Mouse (Mus musculus) embryonic stem cell, embryonic (primary cell): ENCODE results near the gene Nceh1.

Experiments used
- CTCF ChIA-PET, 4 experiments: fragments of 300-600 bp in 2 of 4; fragments of 350-600 bp in 2 of 4; sonication (Branson Sonifier 250); formaldehyde crosslinking; loops; one replicate each; lab custom pipeline; 2022; ENCODE audit warnings: inconsistent platforms in 2 of 4; lab: Charles Lee
- POLR2A ChIA-PET, 4 experiments: fragments of 300-600 bp in 2 of 4; fragments of 350-600 bp in 2 of 4; sonication (Branson Sonifier 250); formaldehyde crosslinking; loops; one replicate each; lab custom pipeline; 2022; ENCODE audit warnings: antibody characterized with exemption in 4 of 4, inconsistent platforms in 1 of 4; lab: Charles Lee

Nceh1 gene

DNA sequence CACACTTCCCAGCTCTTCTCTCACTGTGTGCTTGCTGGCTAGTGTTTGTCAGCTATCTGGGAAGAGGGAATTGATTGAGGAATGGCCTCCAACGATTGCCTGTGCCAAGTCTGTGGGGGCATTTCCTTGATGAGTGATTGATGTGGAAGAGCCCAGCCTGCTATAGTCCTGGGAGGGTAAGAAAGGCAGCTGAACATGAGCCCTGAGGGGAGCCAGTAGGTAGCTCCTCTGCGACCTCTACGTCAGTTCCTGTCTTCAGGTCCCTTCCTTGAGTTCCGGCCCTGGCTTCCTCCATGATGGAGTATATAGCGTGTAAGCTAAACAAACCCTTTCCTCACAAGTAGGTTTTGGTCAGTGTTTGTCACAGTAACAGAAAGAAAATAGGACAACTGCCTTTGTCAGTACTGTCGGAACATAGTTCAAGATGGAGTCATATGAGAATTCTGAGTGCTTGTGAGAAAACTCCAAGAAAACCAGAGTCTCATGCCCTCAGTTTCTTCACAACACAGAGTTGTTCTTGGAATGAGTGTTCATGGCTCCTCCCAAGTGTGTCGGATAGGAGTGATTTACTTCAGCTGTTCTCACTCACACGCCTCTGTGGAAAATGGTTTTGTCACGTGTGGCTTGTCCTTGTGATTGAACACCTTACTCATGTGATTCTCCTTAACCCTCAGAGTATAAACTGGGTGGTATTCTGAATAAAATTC, 22.9 kb downstream of the Nceh1 start:
- CTCF ChIA-PET = interaction anchor here in 3 of 4 experiments (0.5 to 1.5 kb wide), 4 partner anchors 20 to 32 kb away, joined by 3 to 9 read pairs (median 4); partner anchors contain the start of gene Nceh1 (in 1 of the 3)
- POLR2A ChIA-PET = interaction anchor here in 3 of 4 experiments (0.6 to 6.4 kb wide), 20 partner anchors 9 to 55 kb away, joined by 3 to 43 read pairs (median 5); partner anchors contain the start of genes Ect2 (in 2 of the 3) and Nceh1 (in 1 of the 3)

- ChIA-PET CTCF (interaction anchor here in 2 of 4 experiments (0.5 to 2.9 kb wide), 2 partner anchors 24 to 26 kb away, joined by 9 to 10 read pairs; partner anchors contain the start of gene Nceh1 (in 1 of the 2)), POLR2A (interaction anchor here in 3 of 4 experiments (0.6 to 6.4 kb wide), 16 partner anchors 9 to 56 kb away, joined by 3 to 43 read pairs (median 6); partner anchors contain the start of genes Ect2 (in 2 of the 3) and Nceh1 (in 1 of the 3))
Observed at GRCm38 (mm10) chr3:27206221-27206560, 23.4 kb downstream of the Nceh1 start.

- ChIA-PET POLR2A (interaction anchor here in 2 of 4 experiments (1.1 to 6.4 kb wide), 11 partner anchors 10 to 55 kb away, joined by 3 to 43 read pairs (median 7); partner anchors contain the start of genes Ect2 (in 2 of the 2) and Nceh1 (in 2 of the 2)), CTCF (interaction anchor here in 1 of 4 experiments (2.9 kb wide), 1 partner anchor 24 kb away, joined by 10 read pairs; the partner anchor contains the start of gene Nceh1)
Observed at GRCm38 (mm10) chr3:27206577-27206976, 23.8 kb downstream of the Nceh1 start.

GRCm38 (mm10) chr3:27209707-27210106, 26.9 kb downstream of the Nceh1 start:
- ChIA-PET POLR2A (interaction anchor here in 3 of 4 experiments (0.5 to 3.4 kb wide), 12 partner anchors 8 to 140 kb away, joined by 3 to 19 read pairs (median 4); partner anchors contain the start of genes Nceh1 (in 2 of the 3) and Ect2 (in 1 of the 3)), CTCF (interaction anchor here in 2 of 4 experiments (0.5 to 0.9 kb wide), 4 partner anchors 27 to 501 kb away, joined by 3 read pairs; partner anchors contain the start of gene Nceh1 (in 1 of the 2))

- ChIA-PET POLR2A (interaction anchor here in 2 of 4 experiments (0.8 to 2.5 kb wide), 8 partner anchors 10 to 65 kb away, joined by 3 to 12 read pairs (median 4); partner anchors contain the start of genes Ect2 (in 1 of the 2) and Nceh1 (in 1 of the 2)), CTCF (interaction anchor here in 3 of 4 experiments (0.7 to 0.9 kb wide), 3 partner anchors 28 to 55 kb away, joined by 3 read pairs; partner anchors contain the start of gene Nceh1 (in 1 of the 3))
Observed at GRCm38 (mm10) chr3:27210271-27210670, 27.5 kb downstream of the Nceh1 start.

DNA sequence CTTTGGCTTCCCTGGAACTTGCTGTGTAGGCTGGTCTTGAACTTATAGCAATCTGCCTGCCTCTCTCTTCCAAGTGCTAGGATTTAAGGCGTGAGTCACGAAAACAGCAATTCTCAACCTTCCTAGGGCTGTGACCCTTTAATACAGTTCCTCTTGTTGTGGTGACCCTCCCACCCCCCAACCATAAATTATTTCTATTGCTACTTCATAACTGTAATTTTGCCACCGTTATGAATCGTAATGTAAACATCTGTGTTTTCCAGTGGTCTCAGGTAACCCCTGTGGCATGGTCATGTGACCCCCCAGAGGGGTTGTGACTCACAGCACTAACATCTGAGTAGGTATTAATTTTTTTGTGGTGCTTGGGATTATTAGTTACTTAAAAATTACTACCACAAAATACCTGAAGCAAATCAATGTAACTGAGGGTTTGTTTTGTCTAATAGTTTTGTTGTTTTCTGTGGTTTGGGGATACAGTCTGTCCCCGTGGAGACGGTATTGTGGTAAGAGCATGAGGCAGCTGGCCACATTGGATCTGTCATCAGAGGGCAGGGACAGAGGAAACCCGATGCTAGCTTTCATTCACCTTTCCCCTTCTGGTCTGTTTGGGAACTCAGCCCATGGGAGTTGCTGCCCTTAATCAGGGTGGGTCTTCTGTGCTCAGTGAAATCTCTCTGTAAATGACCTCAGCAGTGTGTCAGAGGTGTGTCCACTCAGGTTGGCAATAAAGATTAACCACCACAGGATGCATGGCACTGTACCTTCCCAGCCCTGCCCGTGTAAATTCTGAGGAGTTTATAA, 31.5 kb downstream of the Nceh1 start:
- ChIA-PET CTCF (interaction anchor here in 1 of 4 experiments (1.0 to 1.1 kb wide), 2 partner anchors 14 kb away, joined by 3 to 4 read pairs; no protein-coding TSS in a partner anchor), POLR2A (interaction anchor here in 2 of 4 experiments (0.7 to 1.0 kb wide), 3 partner anchors 8 to 64 kb away, joined by 3 read pairs; no protein-coding TSS in a partner anchor)

DNA sequence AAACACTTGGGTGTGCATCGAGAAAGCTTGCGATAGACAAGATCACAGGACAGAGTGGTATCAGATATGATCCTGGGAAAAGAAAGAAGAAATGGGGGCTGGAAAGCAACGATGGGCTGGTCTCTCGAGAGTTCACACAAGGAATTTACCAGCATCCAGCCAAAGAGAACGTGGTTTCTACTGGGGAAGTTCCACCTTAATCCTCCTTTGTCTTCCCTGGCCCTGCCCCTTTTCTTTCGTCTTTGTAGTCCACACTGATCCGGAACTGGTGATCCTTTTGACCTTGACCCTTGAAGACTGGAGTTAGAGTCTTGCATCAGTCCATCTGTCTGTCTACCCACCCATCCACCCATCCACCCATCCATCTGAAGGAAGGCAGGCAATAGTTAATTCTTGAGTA, 34.6 kb downstream of the Nceh1 start:
- ChIA-PET CTCF (interaction anchor here in 1 of 4 experiments (0.6 kb wide), 1 partner anchor 11 kb away, joined by 3 read pairs; no protein-coding TSS in a partner anchor), POLR2A (interaction anchor here in 3 of 4 experiments (0.6 to 6.5 kb wide), 20 partner anchors 9 to 1047 kb away, joined by 3 to 41 read pairs (median 3); partner anchors contain the start of genes Nceh1 (in 2 of the 3) and Ect2 (in 1 of the 3))

DNA sequence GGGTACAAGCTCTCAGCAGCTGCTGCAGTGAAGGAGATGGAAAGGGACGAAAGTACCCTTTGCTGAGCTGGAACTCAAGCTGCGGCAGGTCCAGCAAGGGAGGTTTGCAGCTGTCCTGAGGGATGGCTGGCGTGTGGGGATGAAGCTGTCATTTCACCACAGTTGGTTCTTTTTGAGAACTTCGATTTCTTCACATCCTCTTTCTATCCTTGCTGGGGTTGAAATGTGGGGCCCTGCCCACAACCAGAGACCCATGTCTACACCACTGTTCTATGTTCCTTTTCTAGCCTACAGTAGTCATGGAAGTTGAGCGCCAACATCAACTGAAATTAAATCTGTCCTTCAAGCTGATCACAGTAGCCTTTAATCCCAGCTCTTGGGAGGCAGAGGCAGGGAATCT, 35.8 kb downstream of the Nceh1 start:
- CTCF ChIA-PET = interaction anchor here in 1 of 4 experiments (1.3 kb wide), 1 partner anchor 10 kb away, joined by 5 read pairs; no protein-coding TSS in a partner anchor

DNA sequence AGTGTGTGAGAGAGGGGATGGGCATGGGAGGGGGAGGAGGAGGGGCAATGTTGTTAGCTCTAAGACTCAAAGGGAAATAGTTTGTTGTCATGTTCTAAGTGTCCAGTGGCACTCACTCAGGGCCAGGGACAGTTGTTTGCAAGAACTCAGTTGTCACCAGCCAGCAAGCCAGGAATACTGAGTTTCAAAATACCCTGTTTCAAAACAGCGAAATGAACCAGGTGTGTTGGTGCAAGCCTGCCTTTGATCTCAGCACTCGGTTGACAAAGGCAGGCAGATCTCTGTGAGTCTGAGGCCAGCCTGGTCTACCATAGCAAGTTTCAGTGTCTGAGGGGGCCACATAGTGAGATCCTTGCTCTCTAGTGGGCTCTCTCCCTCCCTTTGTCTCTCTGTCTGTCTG, 39.3 kb downstream of the Nceh1 start:
- ChIA-PET POLR2A (interaction anchor here in 3 of 4 experiments (0.6 to 1.6 kb wide), 8 partner anchors 8 to 94 kb away, joined by 3 to 7 read pairs (median 3); partner anchors contain the start of gene Nceh1 (in 1 of the 3)), CTCF (no interaction called here)

More for the DNA sequence above, 35.8 kb downstream of the Nceh1 start:
- POLR2A ChIA-PET = interaction anchor here in 3 of 4 experiments (0.6 to 6.5 kb wide), 8 partner anchors 10 to 85 kb away, joined by 3 to 41 read pairs (median 6); partner anchors contain the start of gene Ect2 (in 1 of the 3)

- ChIA-PET POLR2A (interaction anchor here in 3 of 4 experiments (0.9 to 1.7 kb wide), 7 partner anchors 9 to 70 kb away, joined by 3 to 7 read pairs (median 6); no protein-coding TSS in a partner anchor), CTCF (interaction anchor here in 1 of 4 experiments (0.9 kb wide), 1 partner anchor 40 kb away, joined by 3 read pairs; the partner anchor contains the start of gene Nceh1)
Observed at GRCm38 (mm10) chr3:27222488-27222887, 39.7 kb downstream of the Nceh1 start.

- ChIA-PET POLR2A (interaction anchor here in 3 of 4 experiments (0.6 to 2.2 kb wide), 5 partner anchors 7 to 165 kb away, joined by 3 to 7 read pairs (median 4); no protein-coding TSS in a partner anchor), CTCF (interaction anchor here in 2 of 4 experiments (0.9 to 2.3 kb wide), 8 partner anchors 10 to 118 kb away, joined by 3 to 18 read pairs (median 4); partner anchors contain the start of gene Nceh1 (in 1 of the 2))
Observed at GRCm38 (mm10) chr3:27227629-27228453, 45.1 kb downstream of the Nceh1 start.

DNA sequence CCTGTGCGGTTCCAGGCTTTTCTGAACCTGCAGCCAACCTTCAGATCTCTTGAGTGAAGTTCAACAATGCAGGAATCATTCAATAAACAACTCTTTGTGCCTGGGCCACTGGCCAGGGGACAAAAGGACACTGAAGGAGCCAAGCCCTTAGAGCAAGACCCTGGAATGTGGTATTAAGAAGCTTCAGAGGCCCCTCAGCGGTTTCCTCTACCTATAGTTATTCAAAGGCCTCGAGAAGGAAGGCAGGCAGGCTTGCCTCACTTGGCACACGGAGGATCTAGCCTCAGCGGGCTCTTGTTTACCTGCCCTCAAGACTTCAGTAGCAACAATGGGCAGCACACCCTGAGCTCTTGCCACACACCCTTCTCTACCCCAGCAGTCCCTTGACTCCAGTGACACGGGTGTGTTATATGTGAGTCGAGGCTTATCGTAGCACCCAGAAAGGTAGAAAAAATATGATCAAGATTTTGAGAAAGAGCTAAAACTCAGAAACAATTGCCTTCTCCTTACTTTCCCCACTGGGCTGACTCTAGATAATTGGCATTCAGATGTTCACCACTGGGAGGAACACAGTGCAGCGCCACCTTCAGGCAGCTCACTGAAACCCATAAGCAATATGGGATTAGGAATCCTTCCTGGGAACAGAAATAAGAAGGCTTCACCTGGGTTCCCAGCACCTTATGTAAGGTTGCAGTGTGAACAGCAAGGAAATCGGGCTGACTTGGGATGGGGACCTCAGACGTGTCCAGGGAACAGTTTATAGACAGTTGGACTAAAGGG, 46.0 kb downstream of the Nceh1 start:
- ChIA-PET CTCF (interaction anchor here (0.6 to 2.3 kb wide), 14 partner anchors 8 to 119 kb away, joined by 3 to 18 read pairs (median 4); partner anchors contain the start of gene Nceh1 (in 2 of the 4)), POLR2A (interaction anchor here in 3 of 4 experiments (0.6 to 2.5 kb wide), 10 partner anchors 8 to 192 kb away, joined by 3 to 16 read pairs (median 4); partner anchors contain the start of genes Ect2 (in 1 of the 3) and Nceh1 (in 1 of the 3))

DNA sequence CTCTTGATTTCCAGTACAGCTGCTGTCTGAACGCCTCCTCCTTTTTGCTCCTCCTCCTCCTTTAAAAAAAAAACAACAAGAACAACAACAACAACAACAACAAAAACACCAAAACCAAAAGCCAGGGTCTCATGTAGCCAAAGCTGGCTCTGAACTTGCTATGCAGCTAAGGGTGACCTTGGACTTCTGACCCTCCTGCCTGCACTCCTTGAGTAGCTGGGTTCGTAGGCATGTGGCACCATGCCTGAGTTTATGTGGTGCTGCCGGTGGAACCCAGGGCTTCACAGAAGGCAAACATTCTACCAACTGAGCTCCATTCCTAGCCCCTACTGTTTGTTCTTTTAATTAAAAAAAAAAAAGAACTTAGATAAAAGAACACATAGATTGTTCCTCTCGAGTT, 50.6 kb downstream of the Nceh1 start:
- POLR2A ChIA-PET = interaction anchor here in 3 of 4 experiments (0.7 to 2.2 kb wide), 8 partner anchors 12 to 83 kb away, joined by 3 to 6 read pairs (median 4); partner anchors contain the start of genes Ect2 (in 1 of the 3) and Nceh1 (in 1 of the 3)
- CTCF ChIA-PET = interaction anchor here in 1 of 4 experiments (2.3 kb wide), 1 partner anchor 51 kb away, joined by 11 read pairs; the partner anchor contains the start of gene Nceh1

DNA sequence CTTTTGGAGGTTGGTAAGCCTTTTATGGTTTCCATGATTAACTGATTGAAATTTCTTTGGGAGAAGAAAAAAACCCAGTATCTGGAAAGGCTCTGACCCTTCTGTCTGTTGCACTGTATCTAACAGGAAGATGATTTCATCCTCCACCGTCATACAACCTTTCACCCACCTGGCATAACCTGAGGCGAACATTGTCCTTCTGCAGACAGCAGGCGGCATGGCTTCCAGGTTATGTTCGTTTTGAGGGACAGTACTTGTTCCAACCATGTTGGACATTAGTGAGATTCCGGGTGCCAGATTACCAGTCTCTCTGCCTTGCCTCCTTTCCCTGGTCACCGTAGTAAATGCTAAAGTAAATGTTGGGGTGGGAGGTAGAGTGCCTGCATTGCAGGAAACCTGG, 51.1 kb downstream of the Nceh1 start:
- ChIA-PET CTCF (interaction anchor here in 1 of 4 experiments (2.3 kb wide), 1 partner anchor 51 kb away, joined by 11 read pairs; the partner anchor contains the start of gene Nceh1), POLR2A (interaction anchor here in 1 of 4 experiments (1.5 to 1.7 kb wide), 2 partner anchors 12 to 79 kb away, joined by 3 to 5 read pairs; no protein-coding TSS in a partner anchor)

DNA sequence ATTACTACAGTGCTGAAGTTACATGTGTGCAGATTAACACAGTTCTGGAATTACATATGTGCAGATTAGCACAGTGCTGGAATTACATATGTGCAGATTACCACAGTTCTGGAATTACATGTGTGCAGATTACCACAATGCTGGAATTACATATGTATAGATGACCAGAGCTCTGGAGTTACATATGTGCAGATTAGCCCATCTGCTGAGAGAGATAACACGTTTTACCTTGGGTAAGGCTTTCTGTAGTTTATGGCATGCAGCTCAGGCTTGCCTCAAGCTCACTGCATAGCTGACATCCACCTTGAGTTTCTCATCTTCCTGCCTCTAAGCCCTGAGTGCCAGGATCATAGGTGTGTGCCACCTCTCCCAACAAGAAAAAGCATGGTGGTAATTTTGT, 52.2 kb downstream of the Nceh1 start:
- ChIA-PET POLR2A (interaction anchor here in 2 of 4 experiments (1.1 to 1.5 kb wide), 3 partner anchors 52 to 82 kb away, joined by 3 to 4 read pairs (median 3); partner anchors contain the start of gene Nceh1 (in 1 of the 2)), CTCF (interaction anchor here in 1 of 4 experiments (6.5 kb wide), 1 partner anchor 52 kb away, joined by 33 read pairs; the partner anchor contains the start of gene Nceh1)
